Mouse (Mus musculus): ENCODE data around the gene Sart3. TPM values are rescaled to one million over a fixed set of nuclear protein-coding genes. Genes with fewer than 3 reads are reported as not detected.

Sart3 gene
- total and polyA plus RNA-seq, 2 experiments from 2014 or later, result 26.4 to 34.7 TPM

DNA sequence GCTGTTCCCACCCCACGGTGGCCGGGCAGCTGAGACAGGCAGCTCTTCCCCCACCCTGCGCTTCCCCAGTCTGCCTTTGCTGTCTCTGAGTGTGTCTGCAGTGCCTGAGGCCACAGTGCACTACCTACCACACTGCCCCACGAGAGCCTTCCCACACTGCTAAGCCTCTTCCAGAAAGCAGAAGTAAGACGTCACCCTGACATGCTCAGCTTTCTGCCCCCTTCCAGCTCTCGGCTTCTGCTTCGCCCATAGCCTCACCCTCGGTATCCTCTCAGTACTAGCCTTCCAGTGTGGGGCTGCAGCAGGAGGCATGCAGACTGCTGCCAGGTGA is 4.6 kb upstream of the Sart3 start:
- WGBS, result 87% methylated on average over 8 of the region's 8 CpGs
- ATAC-seq, result no peak
- H3K4me1 ChIP-seq (ENCODE audit: insufficient read depth, low read length), result no peaks in the 10 kb centered on the region

DNA sequence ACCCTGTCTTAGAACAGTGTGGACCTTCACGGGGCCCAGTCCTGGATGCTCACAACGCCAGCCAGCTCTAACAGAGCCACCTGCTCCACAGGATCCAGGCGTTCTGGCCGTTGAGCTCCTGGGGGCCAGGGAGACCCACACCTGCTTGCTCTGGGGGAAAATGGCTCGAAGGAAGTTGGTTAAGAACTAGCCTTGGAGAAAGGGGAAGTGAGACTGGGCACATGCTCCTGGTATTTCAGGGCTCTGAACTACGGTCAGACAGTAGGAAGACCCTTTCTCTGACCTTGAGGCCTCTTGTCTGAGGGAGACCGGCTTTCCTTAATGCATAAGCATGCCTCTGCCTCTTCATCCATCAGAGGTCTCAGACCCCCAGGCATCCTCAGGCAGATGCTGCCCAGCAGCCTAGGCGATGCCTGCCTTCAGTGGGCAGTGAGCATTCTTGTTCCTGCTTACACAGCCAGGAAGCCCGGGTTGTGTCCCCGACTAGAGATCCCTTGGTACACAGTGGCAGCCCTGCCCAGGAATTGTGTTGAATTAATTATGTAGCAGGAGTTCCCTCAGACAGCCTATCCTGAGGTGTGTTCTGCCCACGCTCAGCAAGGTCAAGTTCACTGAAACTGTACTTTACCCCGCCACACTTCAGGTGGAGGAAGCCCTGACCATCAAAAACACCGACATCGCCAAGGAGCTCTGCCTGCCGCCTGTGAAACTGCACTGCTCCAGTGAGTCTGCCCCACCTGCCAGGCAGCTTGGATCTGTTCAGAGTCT is 4.0 kb upstream of the Sart3 start:
- Histone ChIP-seq H3K27ac (no peak overlapping the region), H3K9ac (replicated peaks; ENCODE audit: low read length) (no peak overlapping the region), H3K4me3 (ENCODE audit: low read length) (no peak overlapping the region), H3K27me3 (ENCODE audit: insufficient read depth, low read length) (no peaks in the 10 kb centered on the region), H3K4me1 (ENCODE audit: insufficient read depth, low read length) (no peaks in the 10 kb centered on the region), H3K9me3 (ENCODE audit: low read length) (no peaks in the 10 kb centered on the region), H3K4me2 (ENCODE audit: low read depth, low read length) (no peak overlapping the region), H3K36me3 (ENCODE audit: insufficient read depth, low read length) (peaks cover 24% of the 10 kb centered on the region)
- 92% methylated on average over 15 of the region's 15 CpGs for WGBS
- no peak for DNase-seq (ENCODE audit: low spot score)
- no peak for TF ChIP-seq CTCF (IDR thresholded peaks at IDR 0.05; ENCODE audit: low read depth)
- ATAC-seq, result no peak

More for the DNA sequence above, 4.6 kb upstream of the Sart3 start:
- peaks cover 24% of the 10 kb centered on the region for H3K36me3 ChIP-seq (ENCODE audit: insufficient read depth, low read length)
- no peak overlapping the region for H3K27ac ChIP-seq
- no peaks in the 10 kb centered on the region for H3K9me3 ChIP-seq (ENCODE audit: low read length)
- no peak overlapping the region for H3K4me2 ChIP-seq (ENCODE audit: low read depth, low read length)
- H3K4me3 ChIP-seq (ENCODE audit: low read length), result no peak overlapping the region
- no peak overlapping the region for H3K9ac ChIP-seq (replicated peaks; ENCODE audit: low read length)
- no peak for TF ChIP-seq CTCF (IDR thresholded peaks at IDR 0.05; ENCODE audit: low read depth)
- no peak for DNase-seq (ENCODE audit: low spot score)
- no peaks in the 10 kb centered on the region for H3K27me3 ChIP-seq (ENCODE audit: insufficient read depth, low read length)

DNA sequence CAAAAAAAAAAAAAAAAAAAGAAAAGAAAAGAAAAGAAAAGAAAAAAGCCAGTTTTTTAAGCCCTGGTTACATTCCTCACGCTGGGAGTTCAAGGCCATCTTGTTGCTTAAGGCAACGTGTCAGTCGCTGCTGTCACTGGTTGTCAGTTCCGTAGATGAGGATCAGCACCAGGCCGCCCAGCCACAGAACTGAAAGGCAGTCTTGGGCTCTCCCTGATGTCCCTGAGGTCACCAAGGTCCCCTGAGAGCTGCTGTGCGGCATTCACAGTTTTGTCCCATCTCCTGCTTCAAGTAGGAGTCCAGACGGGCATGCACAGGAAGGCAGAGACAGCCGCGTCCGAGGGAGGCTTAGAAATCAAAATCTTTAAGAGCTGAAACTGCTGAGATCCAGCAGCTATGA is 3.3 kb upstream of the Sart3 start:
- peaks cover 24% of the 10 kb centered on the region for H3K36me3 ChIP-seq (ENCODE audit: insufficient read depth, low read length)
- H3K4me3 ChIP-seq (ENCODE audit: low read length), result no peak overlapping the region
- no peaks in the 10 kb centered on the region for H3K27me3 ChIP-seq (ENCODE audit: insufficient read depth, low read length)
- no peak overlapping the region for H3K27ac ChIP-seq
- H3K4me2 ChIP-seq (ENCODE audit: low read depth, low read length), result no peak overlapping the region
- no peaks in the 10 kb centered on the region for H3K9me3 ChIP-seq (ENCODE audit: low read length)
- no peak overlapping the region for H3K9ac ChIP-seq (replicated peaks; ENCODE audit: low read length)
- DNase-seq (ENCODE audit: low spot score), result no peak
- no peak for TF ChIP-seq CTCF (IDR thresholded peaks at IDR 0.05; ENCODE audit: low read depth)
- H3K4me1 ChIP-seq (ENCODE audit: insufficient read depth, low read length), result peaks cover 1% of the 10 kb centered on the region
- 93% methylated on average over 10 of the region's 10 CpGs for WGBS
- ATAC-seq, result no peak

DNA sequence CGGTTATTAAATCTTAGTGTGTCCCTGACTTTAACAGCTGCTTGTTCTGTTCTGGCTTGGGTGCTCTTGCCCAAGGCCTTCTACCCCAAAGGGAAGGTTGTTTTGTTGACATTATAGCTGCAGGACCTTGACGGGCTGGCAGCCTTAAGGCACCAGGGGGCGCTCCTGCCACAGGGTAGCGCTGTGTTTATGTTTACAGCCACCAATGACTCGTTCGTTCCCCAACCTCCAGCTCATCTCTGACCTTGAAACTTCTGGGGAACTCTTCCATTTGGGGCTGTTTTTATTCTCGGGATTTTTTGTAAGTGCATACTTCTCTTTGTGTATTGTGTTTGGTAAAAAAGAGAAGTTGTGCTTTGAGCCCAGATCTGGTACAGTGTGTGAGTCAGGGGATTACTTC is 1.4 kb upstream of the Sart3 start:
- Histone ChIP-seq H3K9ac (replicated peaks; ENCODE audit: low read length) (peak overlapping the region; percentile 50; the same call in 1 of the 2 replicates), H3K4me1 (ENCODE audit: insufficient read depth, low read length) (peaks cover 12% of the 10 kb centered on the region), H3K4me3 (ENCODE audit: low read length) (peak overlapping the region; percentile 80), H3K9me3 (ENCODE audit: low read length) (no peaks in the 10 kb centered on the region), H3K27ac (no peak overlapping the region), H3K27me3 (ENCODE audit: insufficient read depth, low read length) (no peaks in the 10 kb centered on the region), H3K36me3 (ENCODE audit: insufficient read depth, low read length) (peaks cover 24% of the 10 kb centered on the region), H3K4me2 (ENCODE audit: low read depth, low read length) (peak overlapping the region; percentile 94)
- ATAC-seq (no peak), DNase-seq (ENCODE audit: low spot score) (peak; percentile 85)
- WGBS, result 4% methylated on average over 7 of the region's 7 CpGs
- peak; percentile 92 for TF ChIP-seq CTCF (IDR thresholded peaks at IDR 0.05; ENCODE audit: low read depth)

DNA sequence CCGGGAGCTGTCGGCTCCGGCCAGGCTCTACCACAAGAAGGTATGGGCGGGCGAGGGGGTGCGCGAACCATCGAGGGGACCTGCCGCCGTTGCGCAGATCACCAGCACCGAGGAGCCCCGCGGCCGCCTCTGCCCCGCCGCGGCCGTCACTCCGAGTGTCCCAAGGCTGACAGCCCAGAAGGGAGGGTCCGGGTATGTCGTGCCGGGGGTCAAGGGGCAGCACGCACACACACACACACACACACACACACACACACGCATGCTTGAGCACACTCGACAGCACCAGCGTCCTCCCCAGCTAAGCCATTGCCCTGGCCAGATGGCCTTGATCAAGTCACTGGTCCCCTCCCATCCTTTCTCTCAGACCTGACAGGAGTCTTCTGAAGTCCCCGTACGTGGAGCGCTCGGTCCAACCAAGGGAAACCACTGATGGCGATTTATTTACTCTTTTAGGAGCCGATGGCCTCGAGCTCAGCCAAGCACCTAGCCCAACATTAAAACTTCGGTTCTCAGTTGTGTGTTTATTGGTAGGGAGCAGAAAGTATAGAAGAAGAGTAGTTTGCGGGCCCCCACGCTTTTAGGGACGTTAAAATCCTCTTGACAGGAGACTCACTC is 702 bp upstream of the Sart3 start:
- peaks cover 12% of the 10 kb centered on the region for H3K4me1 ChIP-seq (ENCODE audit: insufficient read depth, low read length)
- H3K9me3 ChIP-seq (ENCODE audit: low read length), result no peaks in the 10 kb centered on the region
- peak overlapping the region; percentile 94 for H3K4me2 ChIP-seq (ENCODE audit: low read depth, low read length)
- H3K27ac ChIP-seq, result peak overlapping the region; percentile 95
- H3K4me3 ChIP-seq (ENCODE audit: low read length), result peak overlapping the region; percentile 80
- TF ChIP-seq CTCF (IDR thresholded peaks at IDR 0.05; ENCODE audit: low read depth), result no peak
- ATAC-seq, result peak; percentile 41
- peaks cover 24% of the 10 kb centered on the region for H3K36me3 ChIP-seq (ENCODE audit: insufficient read depth, low read length)
- 1% methylated on average over 27 of the region's 38 CpGs for WGBS
- H3K9ac ChIP-seq (replicated peaks; ENCODE audit: low read length), result peak overlapping the region; percentile 50
- no peak for DNase-seq (ENCODE audit: low spot score)
- H3K27me3 ChIP-seq (ENCODE audit: insufficient read depth, low read length), result no peaks in the 10 kb centered on the region

DNA sequence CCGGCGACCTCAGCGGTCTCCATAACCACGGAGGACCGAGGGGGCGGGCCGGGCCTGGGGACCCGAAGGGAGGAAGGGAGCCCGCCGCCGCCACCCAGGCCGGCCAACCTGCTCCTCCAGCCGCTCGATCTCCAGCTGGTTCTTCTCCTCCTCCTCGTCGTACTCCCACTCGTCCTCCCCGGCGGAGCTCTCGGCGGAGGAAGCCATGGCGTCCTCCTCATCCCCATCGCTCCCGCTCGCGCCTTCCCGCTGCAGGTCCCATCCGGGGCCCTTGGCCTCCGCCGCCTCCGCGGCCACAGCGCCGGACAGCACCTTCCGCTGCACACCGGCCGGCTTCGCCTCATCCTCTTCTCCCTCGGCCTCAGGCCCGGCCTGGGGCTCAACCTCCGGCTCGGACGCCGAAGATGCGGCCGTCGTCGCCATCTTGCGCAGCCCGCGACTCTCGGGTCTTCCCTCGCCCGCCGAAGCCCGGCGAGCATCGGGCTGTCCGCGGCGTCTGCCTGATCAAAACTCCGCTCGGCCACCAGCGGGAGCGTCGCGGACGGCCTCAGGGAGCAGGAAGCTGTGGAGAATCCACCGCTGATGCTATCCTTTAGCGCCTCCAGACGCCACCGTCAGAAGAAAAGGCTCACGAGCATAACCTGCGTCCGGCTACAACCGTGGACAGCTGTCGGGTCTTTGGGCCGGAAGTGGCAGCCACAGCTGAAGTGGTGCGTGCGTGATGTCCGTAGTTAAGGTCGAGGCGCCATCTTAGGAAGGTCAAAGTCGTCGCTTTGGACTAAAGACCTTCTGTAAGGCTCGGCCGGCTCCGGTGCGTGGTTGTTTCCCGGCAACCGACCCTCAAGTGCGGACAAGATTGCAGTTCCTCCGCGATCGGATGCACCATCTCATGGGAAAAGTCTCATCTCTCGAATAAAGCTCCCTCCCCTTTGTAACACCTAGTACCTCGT is 822 bp downstream of the Sart3 start:
- Histone ChIP-seq H3K9ac (replicated peaks; ENCODE audit: low read length) (peak overlapping the region; percentile 85), H3K9me3 (ENCODE audit: low read length) (no peaks in the 10 kb centered on the region), H3K27me3 (ENCODE audit: insufficient read depth, low read length) (no peaks in the 10 kb centered on the region), H3K4me3 (ENCODE audit: low read length) (peak overlapping the region; percentile 80), H3K36me3 (ENCODE audit: insufficient read depth, low read length) (peaks cover 21% of the 10 kb centered on the region), H3K27ac (peak overlapping the region; percentile 95), H3K4me2 (ENCODE audit: low read depth, low read length) (peak overlapping the region; percentile 94), H3K4me1 (ENCODE audit: insufficient read depth, low read length) (peaks cover 12% of the 10 kb centered on the region)
- ATAC-seq, result peak; percentile 86
- WGBS, result under 1% methylated on average over 85 of the region's 97 CpGs
- DNase-seq (ENCODE audit: low spot score), result peak; percentile 94
- 0 out of 2 replicates have a peak, but pooled peaks have one; percentile 1 for TF ChIP-seq CTCF (IDR thresholded peaks at IDR 0.05; ENCODE audit: low read depth)

Data from hindbrain, postnatal 0 days (tissue).